Mouse (Mus musculus): Measurements from ENCODE around the gene D11Wsu47e. TPM values are rescaled to one million over a fixed set of nuclear protein-coding genes. Genes with fewer than 3 reads are reported as not detected.

The D11Wsu47e gene
- total RNA-seq, 1 experiment from 2014 or later = 5.9 TPM

- ATAC-seq (replicated peaks; ENCODE audit: insufficient number of reproducible peaks, low FRiP score, low TSS enrichment, poor library complexity, severe bottlenecking) = no peak
Measured at GRCm38 (mm10) chr11:113726994-113727888, 43.0 kb downstream of the D11Wsu47e start.

GRCm38 (mm10) chr11:113727992-113728391, 43.8 kb downstream of the D11Wsu47e start:
- ATAC-seq (replicated peaks; ENCODE audit: insufficient number of reproducible peaks, low FRiP score, low TSS enrichment, poor library complexity, severe bottlenecking) = no peak

GRCm38 (mm10) chr11:113729239-113729638, 45.0 kb downstream of the D11Wsu47e start:
- no peak for ATAC-seq (replicated peaks; ENCODE audit: insufficient number of reproducible peaks, low FRiP score, low TSS enrichment, poor library complexity, severe bottlenecking)

GRCm38 (mm10) chr11:113729917-113730316, 45.7 kb downstream of the D11Wsu47e start:
- ATAC-seq (replicated peaks; ENCODE audit: insufficient number of reproducible peaks, low FRiP score, low TSS enrichment, poor library complexity, severe bottlenecking) = no peak

- no peak for ATAC-seq (replicated peaks; ENCODE audit: insufficient number of reproducible peaks, low FRiP score, low TSS enrichment, poor library complexity, severe bottlenecking)
Measured at GRCm38 (mm10) chr11:113730879-113731278, 46.7 kb downstream of the D11Wsu47e start.

- ATAC-seq (replicated peaks; ENCODE audit: insufficient number of reproducible peaks, low FRiP score, low TSS enrichment, poor library complexity, severe bottlenecking) = no peak
Measured at GRCm38 (mm10) chr11:113731945-113732612, 47.9 kb downstream of the D11Wsu47e start.

- ATAC-seq (replicated peaks; ENCODE audit: insufficient number of reproducible peaks, low FRiP score, low TSS enrichment, poor library complexity, severe bottlenecking) = peak; percentile 72
Measured at GRCm38 (mm10) chr11:113733631-113734364, 49.6 kb downstream of the D11Wsu47e start.

GRCm38 (mm10) chr11:113735151-113735550, 50.9 kb downstream of the D11Wsu47e start:
- ATAC-seq (replicated peaks; ENCODE audit: insufficient number of reproducible peaks, low FRiP score, low TSS enrichment, poor library complexity, severe bottlenecking) = no peak

GRCm38 (mm10) chr11:113736848-113737552, 52.8 kb downstream of the D11Wsu47e start:
- ATAC-seq (replicated peaks; ENCODE audit: insufficient number of reproducible peaks, low FRiP score, low TSS enrichment, poor library complexity, severe bottlenecking) = no peak

GRCm38 (mm10) chr11:113737553-113737854, 53.3 kb downstream of the D11Wsu47e start:
- ATAC-seq (replicated peaks; ENCODE audit: insufficient number of reproducible peaks, low FRiP score, low TSS enrichment, poor library complexity, severe bottlenecking) = no peak

GRCm38 (mm10) chr11:113737912-113738311, 53.7 kb downstream of the D11Wsu47e start:
- ATAC-seq (replicated peaks; ENCODE audit: insufficient number of reproducible peaks, low FRiP score, low TSS enrichment, poor library complexity, severe bottlenecking) = peak; percentile 71

GRCm38 (mm10) chr11:113739213-113739612, 55.0 kb downstream of the D11Wsu47e start:
- ATAC-seq (replicated peaks; ENCODE audit: insufficient number of reproducible peaks, low FRiP score, low TSS enrichment, poor library complexity, severe bottlenecking) = no peak

GRCm38 (mm10) chr11:113740100-113740499, 55.9 kb downstream of the D11Wsu47e start:
- no peak for ATAC-seq (replicated peaks; ENCODE audit: insufficient number of reproducible peaks, low FRiP score, low TSS enrichment, poor library complexity, severe bottlenecking)

- no peak for ATAC-seq (replicated peaks; ENCODE audit: insufficient number of reproducible peaks, low FRiP score, low TSS enrichment, poor library complexity, severe bottlenecking)
Measured at GRCm38 (mm10) chr11:113742998-113743397, 58.8 kb downstream of the D11Wsu47e start.

Other genes with a start within 250 kb of the D11Wsu47e start
- gene Sstr2, start 65.1 kb upstream of the D11Wsu47e start, total RNA-seq (2017) = 0.29 TPM in 1 of 3 replicates, not detected in the others
- 15.0 to 35.6 TPM (median 20.2 TPM) in 3 replicates for gene Cog1, start 35.2 kb upstream of the D11Wsu47e start, total RNA-seq (2017)
- 7.1 to 9.8 TPM (median 8.9 TPM) in 3 replicates for gene Slc39a11, start 34.3 kb upstream of the D11Wsu47e start, total RNA-seq (2017)
- 17.2 to 28.1 TPM (median 27.7 TPM) in 3 replicates for gene Fam104a, start 257 bp upstream of the D11Wsu47e start, total RNA-seq (2017)
- gene Cpsf4l, start 25.6 kb downstream of the D11Wsu47e start, total RNA-seq (2017) = not detected in 3 replicates
- gene Cdc42ep4, start 67.5 kb downstream of the D11Wsu47e start, total RNA-seq (2017) = 12.2 to 24.2 TPM (median 16.6 TPM) in 3 replicates

Data from monocyte, adult 5-6 weeks (primary cell).